Mouse (Mus musculus): ENCODE measurements around the gene Zfp174. TPM values are rescaled to one million over a fixed set of nuclear protein-coding genes. Genes with fewer than 3 reads are reported as not detected.
"Not testable (repeated sequence)": the region's sequence is repeated elsewhere in the genome, so short reads cannot be mapped to it uniquely, and the experiment has no call there.

Gene Zfp174
- 1.2 and 1.3 TPM in 2 replicates for polyA plus RNA-seq (2015; fragmentation: Nextera tagmentation; extraction: Ambion mirVana)

GRCm38 (mm10) chr16:3846711-3847518 lies at the start of gene Zfp174:
Gene Zfp174, plus strand, starts transcription at chr16:3847268.
- peak within 1 kb of the TSS; percentile 76 for H3K4me2 ChIP-seq (replicated peaks; ENCODE audit: low read depth, low read length)
- H3K4me3 ChIP-seq (ENCODE audit: low read length), result peak within 1 kb of the TSS; percentile 78
- H3K4me1 ChIP-seq (ENCODE audit: insufficient read depth, low read length), result peaks cover 7% of the 10 kb centered on the region
- H3K9ac ChIP-seq (replicated peaks; ENCODE audit: low read length), result peak within 1 kb of the TSS; percentile 77
- no peaks in the 10 kb centered on the region for H3K36me3 ChIP-seq (ENCODE audit: insufficient read depth, low read length)
- H3K27me3 ChIP-seq (ENCODE audit: insufficient read depth, low read length), result no peaks in the 10 kb centered on the region
- peak; percentile 100 for ATAC-seq (ENCODE audit: low FRiP score, low TSS enrichment)
- H3K9me3 ChIP-seq (ENCODE audit: low read length), result no peaks in the 10 kb centered on the region
- H3K27ac ChIP-seq (ENCODE audit: low read length), result peak within 1 kb of the TSS; percentile 32
- WGBS, result 3% methylated on average over 38 of the region's 38 CpGs

GRCm38 (mm10) chr16:3808176-3808575 lies 38.9 kb upstream of the Zfp174 start:
- WGBS, result 88% methylated on average over 3 of the region's 3 CpGs
- no peak overlapping the region for H3K27ac ChIP-seq (ENCODE audit: low read length)
- no peaks in the 10 kb centered on the region for H3K36me3 ChIP-seq (ENCODE audit: insufficient read depth, low read length)
- H3K9me3 ChIP-seq (ENCODE audit: low read length), result no peaks in the 10 kb centered on the region
- H3K9ac ChIP-seq (replicated peaks; ENCODE audit: low read length), result no peak overlapping the region
- no peak for ATAC-seq (ENCODE audit: low FRiP score, low TSS enrichment)
- no peak overlapping the region for H3K4me2 ChIP-seq (replicated peaks; ENCODE audit: low read depth, low read length)
- no peak overlapping the region for H3K4me3 ChIP-seq (ENCODE audit: low read length)
- H3K27me3 ChIP-seq (ENCODE audit: insufficient read depth, low read length), result no peaks in the 10 kb centered on the region
- H3K4me1 ChIP-seq (ENCODE audit: insufficient read depth, low read length), result no peaks in the 10 kb centered on the region

GRCm38 (mm10) chr16:3814667-3815066 lies 32.4 kb upstream of the Zfp174 start:
- H3K36me3 ChIP-seq (ENCODE audit: insufficient read depth, low read length); H3K4me3 ChIP-seq (ENCODE audit: low read length); H3K9me3 ChIP-seq (ENCODE audit: low read length); ATAC-seq (ENCODE audit: low FRiP score, low TSS enrichment); H3K4me2 ChIP-seq (replicated peaks; ENCODE audit: low read depth, low read length); H3K27me3 ChIP-seq (ENCODE audit: insufficient read depth, low read length); H3K4me1 ChIP-seq (ENCODE audit: insufficient read depth, low read length); H3K9ac ChIP-seq (replicated peaks; ENCODE audit: low read length); H3K27ac ChIP-seq (ENCODE audit: low read length): not testable (repeated sequence)
- WGBS, result 83% methylated on average over 6 of the region's 6 CpGs

GRCm38 (mm10) chr16:3820202-3820601 lies 26.9 kb upstream of the Zfp174 start:
- ATAC-seq (ENCODE audit: low FRiP score, low TSS enrichment), result no peak
- no peak overlapping the region for H3K4me3 ChIP-seq (ENCODE audit: low read length)
- H3K36me3 ChIP-seq (ENCODE audit: insufficient read depth, low read length), result no peaks in the 10 kb centered on the region
- no peak overlapping the region for H3K4me2 ChIP-seq (replicated peaks; ENCODE audit: low read depth, low read length)
- H3K27me3 ChIP-seq (ENCODE audit: insufficient read depth, low read length), result no peaks in the 10 kb centered on the region
- H3K9me3 ChIP-seq (ENCODE audit: low read length), result no peaks in the 10 kb centered on the region
- H3K4me1 ChIP-seq (ENCODE audit: insufficient read depth, low read length), result no peaks in the 10 kb centered on the region
- H3K9ac ChIP-seq (replicated peaks; ENCODE audit: low read length), result no peak overlapping the region
- no peak overlapping the region for H3K27ac ChIP-seq (ENCODE audit: low read length)
- 87% methylated on average over 2 of the region's 2 CpGs for WGBS

- Histone ChIP-seq H3K27me3 (ENCODE audit: insufficient read depth, low read length) (no peaks in the 10 kb centered on the region), H3K4me2 (replicated peaks; ENCODE audit: low read depth, low read length) (no peak overlapping the region), H3K4me1 (ENCODE audit: insufficient read depth, low read length) (no peaks in the 10 kb centered on the region), H3K9me3 (ENCODE audit: low read length) (no peaks in the 10 kb centered on the region), H3K27ac (ENCODE audit: low read length) (no peak overlapping the region), H3K4me3 (ENCODE audit: low read length) (no peak overlapping the region), H3K9ac (replicated peaks; ENCODE audit: low read length) (no peak overlapping the region), H3K36me3 (ENCODE audit: insufficient read depth, low read length) (no peaks in the 10 kb centered on the region)
- 55% methylated on average over 3 of the region's 3 CpGs for WGBS
- no peak for ATAC-seq (ENCODE audit: low FRiP score, low TSS enrichment)
These were observed 19.0 kb upstream of the Zfp174 start for GRCm38 (mm10) chr16:3828021-3828420.

GRCm38 (mm10) chr16:3829727-3830126 lies 17.3 kb upstream of the Zfp174 start:
- Histone ChIP-seq H3K4me1 (ENCODE audit: insufficient read depth, low read length) (no peaks in the 10 kb centered on the region), H3K4me2 (replicated peaks; ENCODE audit: low read depth, low read length) (no peak overlapping the region), H3K27ac (ENCODE audit: low read length) (no peak overlapping the region), H3K36me3 (ENCODE audit: insufficient read depth, low read length) (no peaks in the 10 kb centered on the region), H3K9ac (replicated peaks; ENCODE audit: low read length) (no peak overlapping the region), H3K4me3 (ENCODE audit: low read length) (no peak overlapping the region), H3K27me3 (ENCODE audit: insufficient read depth, low read length) (no peaks in the 10 kb centered on the region), H3K9me3 (ENCODE audit: low read length) (no peaks in the 10 kb centered on the region)
- WGBS, result 85% methylated on average over 2 of the region's 2 CpGs
- ATAC-seq (ENCODE audit: low FRiP score, low TSS enrichment), result no peak

GRCm38 (mm10) chr16:3830588-3831109 lies 16.4 kb upstream of the Zfp174 start, which contains the start of gene Olfr15:
Gene Olfr15, plus strand, starts transcription at chr16:3830878.
- no peak for ATAC-seq (ENCODE audit: low FRiP score, low TSS enrichment)
- no peaks in the 10 kb centered on the region for H3K27me3 ChIP-seq (ENCODE audit: insufficient read depth, low read length)
- no peaks in the 10 kb centered on the region for H3K4me1 ChIP-seq (ENCODE audit: insufficient read depth, low read length)
- H3K4me3 ChIP-seq (ENCODE audit: low read length), result no peak within 1 kb of the TSS
- H3K9me3 ChIP-seq (ENCODE audit: low read length), result no peaks in the 10 kb centered on the region
- no peaks in the 10 kb centered on the region for H3K36me3 ChIP-seq (ENCODE audit: insufficient read depth, low read length)
- no peak within 1 kb of the TSS for H3K9ac ChIP-seq (replicated peaks; ENCODE audit: low read length)
- H3K27ac ChIP-seq (ENCODE audit: low read length), result no peak within 1 kb of the TSS
- no peak within 1 kb of the TSS for H3K4me2 ChIP-seq (replicated peaks; ENCODE audit: low read depth, low read length)

GRCm38 (mm10) chr16:3835461-3835860 lies 11.6 kb upstream of the Zfp174 start:
- no peak overlapping the region for H3K4me2 ChIP-seq (replicated peaks; ENCODE audit: low read depth, low read length)
- 73% methylated on average over 2 of the region's 2 CpGs for WGBS
- no peak overlapping the region for H3K27ac ChIP-seq (ENCODE audit: low read length)
- no peaks in the 10 kb centered on the region for H3K9me3 ChIP-seq (ENCODE audit: low read length)
- H3K4me3 ChIP-seq (ENCODE audit: low read length), result no peak overlapping the region
- H3K27me3 ChIP-seq (ENCODE audit: insufficient read depth, low read length), result no peaks in the 10 kb centered on the region
- no peaks in the 10 kb centered on the region for H3K36me3 ChIP-seq (ENCODE audit: insufficient read depth, low read length)
- no peak overlapping the region for H3K9ac ChIP-seq (replicated peaks; ENCODE audit: low read length)
- ATAC-seq (ENCODE audit: low FRiP score, low TSS enrichment), result no peak
- no peaks in the 10 kb centered on the region for H3K4me1 ChIP-seq (ENCODE audit: insufficient read depth, low read length)

- no peak overlapping the region for H3K9ac ChIP-seq (replicated peaks; ENCODE audit: low read length)
- peak; percentile 89 for ATAC-seq (ENCODE audit: low FRiP score, low TSS enrichment)
- H3K27ac ChIP-seq (ENCODE audit: low read length), result no peak overlapping the region
- WGBS, result 36% methylated on average over 17 of the region's 17 CpGs
- H3K4me3 ChIP-seq (ENCODE audit: low read length), result no peak overlapping the region
- H3K27me3 ChIP-seq (ENCODE audit: insufficient read depth, low read length), result no peaks in the 10 kb centered on the region
- no peaks in the 10 kb centered on the region for H3K36me3 ChIP-seq (ENCODE audit: insufficient read depth, low read length)
- H3K4me1 ChIP-seq (ENCODE audit: insufficient read depth, low read length), result no peaks in the 10 kb centered on the region
- H3K4me2 ChIP-seq (replicated peaks; ENCODE audit: low read depth, low read length), result no peak overlapping the region
- H3K9me3 ChIP-seq (ENCODE audit: low read length), result no peaks in the 10 kb centered on the region
These were observed 7.7 kb upstream of the Zfp174 start for GRCm38 (mm10) chr16:3839157-3839885.

GRCm38 (mm10) chr16:3842989-3843388 lies 4.1 kb upstream of the Zfp174 start:
- Histone ChIP-seq H3K4me1 (ENCODE audit: insufficient read depth, low read length) (peaks cover 5% of the 10 kb centered on the region), H3K4me3 (ENCODE audit: low read length) (no peak overlapping the region), H3K9ac (replicated peaks; ENCODE audit: low read length) (no peak overlapping the region), H3K36me3 (ENCODE audit: insufficient read depth, low read length) (no peaks in the 10 kb centered on the region), H3K27ac (ENCODE audit: low read length) (no peak overlapping the region), H3K4me2 (replicated peaks; ENCODE audit: low read depth, low read length) (no peak overlapping the region), H3K27me3 (ENCODE audit: insufficient read depth, low read length) (no peaks in the 10 kb centered on the region), H3K9me3 (ENCODE audit: low read length) (no peaks in the 10 kb centered on the region)
- WGBS, result 29% methylated on average over 4 of the region's 4 CpGs
- ATAC-seq (ENCODE audit: low FRiP score, low TSS enrichment), result no peak

Data from kidney, embryonic 16.5 days (tissue).